Mouse (Mus musculus) lung, adult 2 months (tissue): ENCODE results near the gene Pdik1l.

Experiments used
- CTCF ChIP-seq: fragments of 200-500 bp; IDR thresholded peaks from 2 replicates; pipeline ENCODE4 v1.5.1; 2011; ENCODE audit warnings: mild to moderate bottlenecking, low read length, control low read depth; ENCODE audit not compliant: insufficient read depth
- POLR2A ChIP-seq: fragments of 200-500 bp; IDR thresholded peaks from 2 replicates; pipeline ENCODE4 v1.6.1; 2011; ENCODE audit warnings: low read depth, mild to moderate bottlenecking, control low read depth, low read length, borderline replicate concordance; ENCODE audit errors: extremely low read depth

DNA sequence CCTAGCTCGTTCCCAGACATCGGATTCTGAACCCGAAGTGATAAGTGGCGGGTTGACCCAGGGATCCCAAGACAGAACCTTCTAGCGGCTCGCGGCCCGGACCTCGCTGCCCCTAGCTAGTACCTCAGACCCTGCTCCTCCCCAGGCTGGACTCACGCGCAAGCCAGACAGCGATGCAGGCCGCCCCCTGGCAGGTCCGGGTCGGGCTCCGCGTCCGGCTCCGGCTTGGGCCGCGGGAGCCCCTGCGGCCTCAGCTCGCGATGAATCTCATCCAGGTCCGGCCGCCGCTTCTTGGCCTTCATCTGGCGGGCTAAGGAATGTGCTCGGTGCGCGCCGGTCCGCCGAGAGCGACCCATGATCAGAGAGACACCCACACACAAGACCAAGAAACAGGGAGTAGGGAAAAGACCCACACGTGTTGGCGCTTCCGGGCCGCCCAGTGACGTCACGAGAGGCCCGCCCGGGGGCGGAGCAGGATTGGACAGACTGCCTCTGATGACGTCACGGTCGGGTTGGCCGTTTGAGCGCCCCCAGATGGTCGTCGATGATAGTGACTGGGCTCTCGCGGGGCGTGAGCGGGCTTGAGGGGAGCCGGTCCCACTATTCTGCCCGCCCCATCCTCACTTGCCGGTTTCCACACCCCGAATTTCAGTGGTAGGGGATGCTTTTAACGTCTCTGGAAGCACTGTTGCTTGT is 42.4 kb downstream of the Pdik1l start, which contains the start of gene Zfp593:
- peak; percentile 45; the same call in 1 of the 2 replicates for TF ChIP-seq POLR2A
- peak; percentile 62 for TF ChIP-seq CTCF
